12 mouse cellular contexts compared by ENCODE assay signal in the genomic region with DNA sequence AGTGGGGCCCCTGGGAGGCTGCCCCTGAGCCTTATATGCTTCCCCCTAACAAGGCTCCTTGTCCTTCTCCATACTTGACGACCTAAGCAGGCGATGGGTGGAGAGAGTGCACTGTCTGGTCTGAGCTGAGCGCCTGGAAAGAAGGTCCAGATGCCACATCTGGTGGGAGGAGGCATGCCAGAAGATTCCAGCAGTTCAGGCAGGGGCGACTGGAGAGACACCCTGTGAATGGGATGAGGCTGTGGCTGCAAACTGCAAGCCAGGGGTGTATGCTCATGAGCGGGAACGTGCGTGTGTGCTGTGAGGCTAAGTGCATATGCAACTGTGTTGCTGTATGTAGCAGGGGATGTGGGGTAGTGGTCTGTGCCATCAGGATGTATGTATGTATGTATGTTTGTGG. TPM values are rescaled to one million over a fixed set of nuclear protein-coding genes. Genes with fewer than 3 reads are reported as not detected.
DNase-seq lines count a peak whose midpoint lies in the region; ATAC-seq and TF ChIP-seq lines count a peak whose summit lies in the region.
"Had no signal": no experiment of that assay in that cellular context is flagged by ENCODE, and none has a peak within 500 bp of the region (broad histone marks: within the 10 kb centered on the region; RNA-seq: fewer than 3 reads in every experiment).

No protein-coding gene starts in this region.

- TF ChIP-seq POLR2A in lung, adult 2 months (IDR thresholded peaks at IDR 0.05; ENCODE audit: borderline replicate concordance, extremely low read depth, low read depth, low read length) = no peak
- TF ChIP-seq POLR2A in limb, embryonic 14.5 days (IDR thresholded peaks at IDR 0.05; ENCODE audit: borderline replicate concordance, extremely low read depth, insufficient read depth, insufficient read length) = no peak

- H3K9ac ChIP-seq in heart, embryonic 11.5 days (ENCODE audit: low read depth, low read length) = 0 out of 2 replicates have a peak overlapping the region, but pooled peaks have one; percentile 18
- H3K9ac ChIP-seq in lung, embryonic 15.5 days = no peak overlapping the region
- H3K9ac ChIP-seq in embryonic facial prominence, embryonic 14.5 days (ENCODE audit: low read depth, low read length) = no peak overlapping the region
- H3K9ac ChIP-seq in limb, embryonic 14.5 days (ENCODE audit: low read depth, low read length, severe bottlenecking) = 0 out of 2 replicates have a peak overlapping the region, but pooled peaks have one; percentile 25

- no peak overlapping the region for H3K4me2 ChIP-seq in heart, embryonic 11.5 days
- peak overlapping the region; percentile 1; the same call in 1 of the 2 replicates for H3K4me2 ChIP-seq in lung, embryonic 15.5 days
- peak overlapping the region; percentile 11; the same call in 1 of the 2 replicates for H3K4me2 ChIP-seq in embryonic facial prominence, embryonic 14.5 days (ENCODE audit: low read depth, low read length)
- 0 out of 2 replicates have a peak overlapping the region, but pooled peaks have one; percentile 17 for H3K4me2 ChIP-seq in limb, embryonic 14.5 days (replicated peaks; ENCODE audit: low read depth, low read length, severe bottlenecking)
- H3K4me2 ChIP-seq: hindbrain, embryonic 13.5 days had no signal

- 70% methylated on average over 7 of the region's 7 CpGs for WGBS in heart, embryonic 11.5 days (ENCODE audit: insufficient replicate concordance)
- WGBS in lung, embryonic 15.5 days = 45% methylated on average over 7 of the region's 7 CpGs
- 63% methylated on average over 7 of the region's 7 CpGs for WGBS in lung, adult 2 months
- 39% methylated on average over 7 of the region's 7 CpGs for WGBS in embryonic facial prominence, embryonic 14.5 days
- 45% methylated on average over 7 of the region's 7 CpGs for WGBS in limb, embryonic 14.5 days

- H3K36me3 ChIP-seq in heart, embryonic 11.5 days (ENCODE audit: control insufficient read depth, insufficient read depth, low read length) = no peaks in the 10 kb centered on the region
- H3K36me3 ChIP-seq in lung, embryonic 15.5 days = no peaks in the 10 kb centered on the region
- no peaks in the 10 kb centered on the region for H3K36me3 ChIP-seq in embryonic facial prominence, embryonic 14.5 days (ENCODE audit: control insufficient read depth, insufficient read depth, low read length)
- H3K36me3 ChIP-seq in limb, embryonic 14.5 days (ENCODE audit: control insufficient read depth, insufficient read depth, low read length) = no peaks in the 10 kb centered on the region

- TF ChIP-seq CTCF in lung, adult 2 months (IDR thresholded peaks at IDR 0.05; ENCODE audit: insufficient read depth, low read length) = no peak

- ATAC-seq in heart, embryonic 11.5 days (replicated peaks; ENCODE audit: insufficient number of reproducible peaks, low FRiP score, low TSS enrichment) = no peak
- ATAC-seq in lung, embryonic 15.5 days (ENCODE audit: borderline replicate concordance, extremely low read depth, low FRiP score, low TSS enrichment) = no peak
- ATAC-seq in embryonic facial prominence, embryonic 14.5 days (ENCODE audit: low read depth) = no peak
- ATAC-seq in limb, embryonic 14.5 days (ENCODE audit: low FRiP score, low read depth) = no peak

- peaks cover 14% of the 10 kb centered on the region for H3K27me3 ChIP-seq in heart, embryonic 11.5 days (ENCODE audit: control insufficient read depth, insufficient read depth, low read length)
- peaks cover 28% of the 10 kb centered on the region for H3K27me3 ChIP-seq in lung, embryonic 15.5 days
- peaks cover 8% of the 10 kb centered on the region; the same call in 1 of the 2 replicates for H3K27me3 ChIP-seq in embryonic facial prominence, embryonic 14.5 days (replicated peaks; ENCODE audit: control insufficient read depth, insufficient read depth, low read length)
- H3K27me3 ChIP-seq in limb, embryonic 14.5 days (ENCODE audit: control insufficient read depth, insufficient read depth, low read length) = 0 out of 2 replicates have a peak, but pooled peaks cover 8% of the 10 kb centered on the region

- H3K4me1 ChIP-seq in heart, embryonic 11.5 days (ENCODE audit: control insufficient read depth, insufficient read depth, low read length) = peaks cover 37% of the 10 kb centered on the region
- H3K4me1 ChIP-seq in lung, embryonic 15.5 days = peaks cover 60% of the 10 kb centered on the region
- no peaks in the 10 kb centered on the region for H3K4me1 ChIP-seq in lung, adult 2 months (ENCODE audit: control insufficient read depth, insufficient read depth, low read length)
- peaks cover 24% of the 10 kb centered on the region for H3K4me1 ChIP-seq in embryonic facial prominence, embryonic 14.5 days (ENCODE audit: control insufficient read depth, insufficient read depth, low read length)
- peaks cover 35% of the 10 kb centered on the region for H3K4me1 ChIP-seq in limb, embryonic 14.5 days (ENCODE audit: control insufficient read depth, insufficient read depth, low read length)

- no peaks in the 10 kb centered on the region for H3K9me3 ChIP-seq in heart, embryonic 11.5 days (replicated peaks; ENCODE audit: control insufficient read depth, low read length)
- no peaks in the 10 kb centered on the region for H3K9me3 ChIP-seq in lung, embryonic 15.5 days
- no peaks in the 10 kb centered on the region for H3K9me3 ChIP-seq in embryonic facial prominence, embryonic 14.5 days (ENCODE audit: control insufficient read depth, low read length)
- no peaks in the 10 kb centered on the region for H3K9me3 ChIP-seq in limb, embryonic 14.5 days (ENCODE audit: control insufficient read depth, low read length)
- H3K9me3 ChIP-seq: hindbrain, embryonic 13.5 days had no signal

- no peak overlapping the region for H3K4me3 ChIP-seq in heart, embryonic 11.5 days (ENCODE audit: low read depth, low read length)
- H3K4me3 ChIP-seq in lung, embryonic 15.5 days = no peak overlapping the region
- H3K4me3 ChIP-seq in lung, adult 2 months (replicated peaks; ENCODE audit: extremely low read depth, low read depth, low read length) = no peak overlapping the region
- H3K4me3 ChIP-seq in embryonic facial prominence, embryonic 14.5 days (ENCODE audit: low read depth, low read length) = no peak overlapping the region
- H3K4me3 ChIP-seq in limb, embryonic 14.5 days (replicated peaks; ENCODE audit: low read length) = no peak overlapping the region
- H3K4me3 ChIP-seq: hindbrain, embryonic 13.5 days had no signal

- DNase-seq in heart, adult 11 months = no peak
- DNase-seq in lung, adult 2 months = no peak
- DNase-seq in embryonic facial prominence, embryonic 14.5 days (ENCODE audit: low spot score) = peak; percentile 63
- no peak for DNase-seq in limb, embryonic 14.5 days (ENCODE audit: low spot score)
- no peak for DNase-seq in thymus, adult 18-20 months
- DNase-seq in urinary bladder, postnatal 10 days (ENCODE audit: low spot score) = no peak
- DNase-seq: cerebellum, adult 9-11 months; thymus, postnatal 4 days had no signal

- H3K27ac ChIP-seq in heart, embryonic 11.5 days (ENCODE audit: low read depth, low read length) = peak overlapping the region; percentile 84; the same call in 1 of the 2 replicates
- H3K27ac ChIP-seq in lung, embryonic 15.5 days = peak overlapping the region; percentile 94
- H3K27ac ChIP-seq in embryonic facial prominence, embryonic 14.5 days (replicated peaks; ENCODE audit: low read depth, low read length) = peak overlapping the region; percentile 87
- peak overlapping the region; percentile 77 for H3K27ac ChIP-seq in limb, embryonic 14.5 days (replicated peaks; ENCODE audit: low read depth, low read length)

RNA-seq across cellular contexts. Expression of gene Gpr153, which starts 2.0 kb away (rescaled TPM):
- 7.8 and 9.0 TPM in 2 replicates for polyA plus RNA-seq in heart, embryonic 11.5 days (2014; fragmentation: Nextera tagmentation; extraction: Ambion mirVana)
- 14.9 and 15.2 TPM in 2 replicates for polyA plus RNA-seq in lung, embryonic 15.5 days (2015; fragmentation: Nextera tagmentation; extraction: Ambion mirVana)
- 40.0 and 45.6 TPM in 2 replicates for polyA plus RNA-seq in lung, adult 2 months (2012; rRNA removed)
- 36.7 and 40.7 TPM in 2 replicates for polyA plus RNA-seq in embryonic facial prominence, embryonic 14.5 days (2014; fragmentation: Nextera tagmentation; extraction: Ambion mirVana)
- 56.5 and 79.5 TPM in 2 replicates for polyA plus RNA-seq in limb, embryonic 14.5 days (2012; rRNA removed)
- polyA plus RNA-seq in limb, embryonic 14.5 days (2014; fragmentation: Nextera tagmentation; extraction: Ambion mirVana) = 28.6 and 33.0 TPM in 2 replicates

RNA-seq across cellular contexts. Expression of gene Hes3, which starts 19.5 kb away (rescaled TPM):
- not detected in 2 replicates for polyA plus RNA-seq in heart, embryonic 11.5 days (2014; fragmentation: Nextera tagmentation; extraction: Ambion mirVana)
- not detected in 2 replicates for polyA plus RNA-seq in lung, embryonic 15.5 days (2015; fragmentation: Nextera tagmentation; extraction: Ambion mirVana)
- 0.09 TPM in 1 of 2 replicates, not detected in the other for polyA plus RNA-seq in lung, adult 2 months (2012; rRNA removed)
- not detected in 2 replicates for polyA plus RNA-seq in embryonic facial prominence, embryonic 14.5 days (2014; fragmentation: Nextera tagmentation; extraction: Ambion mirVana)
- 0.03 and 0.13 TPM in 2 replicates for polyA plus RNA-seq in limb, embryonic 14.5 days (2012; rRNA removed)
- polyA plus RNA-seq in limb, embryonic 14.5 days (2014; fragmentation: Nextera tagmentation; extraction: Ambion mirVana) = not detected in 2 replicates
- polyA plus RNA-seq: large intestine, adult 2 months had no signal

RNA-seq across cellular contexts. Expression of gene Icmt, which starts 25.0 kb away (rescaled TPM):
- polyA plus RNA-seq in heart, embryonic 11.5 days (2014; fragmentation: Nextera tagmentation; extraction: Ambion mirVana) = 15.9 and 22.6 TPM in 2 replicates
- 25.2 and 26.0 TPM in 2 replicates for polyA plus RNA-seq in lung, embryonic 15.5 days (2015; fragmentation: Nextera tagmentation; extraction: Ambion mirVana)
- 32.2 and 36.4 TPM in 2 replicates for polyA plus RNA-seq in lung, adult 2 months (2012; rRNA removed)
- polyA plus RNA-seq in embryonic facial prominence, embryonic 14.5 days (2014; fragmentation: Nextera tagmentation; extraction: Ambion mirVana) = 25.1 and 26.9 TPM in 2 replicates
- polyA plus RNA-seq in limb, embryonic 14.5 days (2012; rRNA removed) = 26.6 and 30.7 TPM in 2 replicates
- 27.6 and 32.7 TPM in 2 replicates for polyA plus RNA-seq in limb, embryonic 14.5 days (2014; fragmentation: Nextera tagmentation; extraction: Ambion mirVana)

RNA-seq across cellular contexts. Expression of gene Rnf207, which starts 46.8 kb away (rescaled TPM):
- 27.4 and 27.5 TPM in 2 replicates for polyA plus RNA-seq in heart, embryonic 11.5 days (2014; fragmentation: Nextera tagmentation; extraction: Ambion mirVana)
- 2.9 and 3.3 TPM in 2 replicates for polyA plus RNA-seq in lung, embryonic 15.5 days (2015; fragmentation: Nextera tagmentation; extraction: Ambion mirVana)
- polyA plus RNA-seq in lung, adult 2 months (2012; rRNA removed) = 5.8 and 5.9 TPM in 2 replicates
- 0.56 and 0.84 TPM in 2 replicates for polyA plus RNA-seq in embryonic facial prominence, embryonic 14.5 days (2014; fragmentation: Nextera tagmentation; extraction: Ambion mirVana)
- polyA plus RNA-seq in limb, embryonic 14.5 days (2012; rRNA removed) = 0.92 and 1.1 TPM in 2 replicates
- polyA plus RNA-seq in limb, embryonic 14.5 days (2014; fragmentation: Nextera tagmentation; extraction: Ambion mirVana) = 0.39 and 0.50 TPM in 2 replicates

RNA-seq across cellular contexts. Expression of gene Rpl22, which starts 53.5 kb away (rescaled TPM):
- 285 and 300 TPM in 2 replicates for polyA plus RNA-seq in heart, embryonic 11.5 days (2014; fragmentation: Nextera tagmentation; extraction: Ambion mirVana)
- 354 and 364 TPM in 2 replicates for polyA plus RNA-seq in lung, embryonic 15.5 days (2015; fragmentation: Nextera tagmentation; extraction: Ambion mirVana)
- 20.3 and 43.0 TPM in 2 replicates for polyA plus RNA-seq in lung, adult 2 months (2012; rRNA removed)
- polyA plus RNA-seq in embryonic facial prominence, embryonic 14.5 days (2014; fragmentation: Nextera tagmentation; extraction: Ambion mirVana) = 395 and 470 TPM in 2 replicates
- 296 and 760 TPM in 2 replicates for polyA plus RNA-seq in limb, embryonic 14.5 days (2012; rRNA removed)
- 422 and 460 TPM in 2 replicates for polyA plus RNA-seq in limb, embryonic 14.5 days (2014; fragmentation: Nextera tagmentation; extraction: Ambion mirVana)

Comparison
In these comparisons a context has a peak if more than half of its experiments do, and no peak if none do; other contexts are left out.
1. H3K9ac ChIP-seq: peak in heart, embryonic 11.5 days (single experiment) and limb, embryonic 14.5 days (single experiment); none in lung, embryonic 15.5 days (single experiment) and embryonic facial prominence, embryonic 14.5 days (single experiment).
2. Peak in every context shown above with its lines, with median percentiles within 50 percentile points of each other: H3K27ac ChIP-seq.